Mouse (Mus musculus): Measurements from ENCODE around the gene Cdkn2aipnl.

Gene Cdkn2aipnl

GRCm38 (mm10) chr11:51949155-51949840 lies 18.2 kb upstream of the Cdkn2aipnl start:
- DNase-seq (ENCODE audit: low read depth): no peak

- DNase-seq (ENCODE audit: low read depth): no peak
These were observed 17.5 kb upstream of the Cdkn2aipnl start for GRCm38 (mm10) chr11:51949919-51950318.

GRCm38 (mm10) chr11:51951861-51952420 lies 15.5 kb upstream of the Cdkn2aipnl start:
- DNase-seq (ENCODE audit: low read depth): no peak

- no peak for DNase-seq (ENCODE audit: low read depth)
These were observed 11.3 kb upstream of the Cdkn2aipnl start for GRCm38 (mm10) chr11:51956112-51956511.

GRCm38 (mm10) chr11:51957760-51958159 lies 9.7 kb upstream of the Cdkn2aipnl start:
- no peak for DNase-seq (ENCODE audit: low read depth)

- no peak for DNase-seq (ENCODE audit: low read depth)
These were observed 8.0 kb upstream of the Cdkn2aipnl start for GRCm38 (mm10) chr11:51959511-51959910.

- no peak for DNase-seq (ENCODE audit: low read depth)
These were observed 7.4 kb upstream of the Cdkn2aipnl start for GRCm38 (mm10) chr11:51960061-51960460.

GRCm38 (mm10) chr11:51960967-51961471 lies 6.4 kb upstream of the Cdkn2aipnl start:
- DNase-seq (ENCODE audit: low read depth): no peak

- DNase-seq (ENCODE audit: low read depth): no peak
These were observed 5.7 kb upstream of the Cdkn2aipnl start for GRCm38 (mm10) chr11:51961761-51962160.

GRCm38 (mm10) chr11:51962277-51962676 lies 5.2 kb upstream of the Cdkn2aipnl start:
- DNase-seq (ENCODE audit: low read depth): no peak

GRCm38 (mm10) chr11:51966651-51967050 lies 810 bp upstream of the Cdkn2aipnl start:
- DNase-seq (ENCODE audit: low read depth): no peak

GRCm38 (mm10) chr11:51968896-51969295 lies 1.4 kb downstream of the Cdkn2aipnl start:
- DNase-seq (ENCODE audit: low read depth): no peak

GRCm38 (mm10) chr11:51969511-51969910 lies 2.0 kb downstream of the Cdkn2aipnl start:
- no peak for DNase-seq (ENCODE audit: low read depth)

GRCm38 (mm10) chr11:51971644-51972043 lies 4.2 kb downstream of the Cdkn2aipnl start:
- DNase-seq (ENCODE audit: low read depth): no peak

- no peak for DNase-seq (ENCODE audit: low read depth)
These were observed 32.3 kb downstream of the Cdkn2aipnl start for GRCm38 (mm10) chr11:51999611-52000289.

GRCm38 (mm10) chr11:52000290-52000962 lies 33.0 kb downstream of the Cdkn2aipnl start, which contains the start of gene Ube2b:
Ube2b (minus strand) TSS chr11:52000762.
- peak; percentile 92 for DNase-seq (ENCODE audit: low read depth)

- DNase-seq (ENCODE audit: low read depth): no peak
These were observed 33.9 kb downstream of the Cdkn2aipnl start for GRCm38 (mm10) chr11:52001341-52001740.

GRCm38 (mm10) chr11:52001861-52002260 lies 34.4 kb downstream of the Cdkn2aipnl start:
- DNase-seq (ENCODE audit: low read depth): no peak

GRCm38 (mm10) chr11:52002842-52003504 lies 35.5 kb downstream of the Cdkn2aipnl start:
- DNase-seq (ENCODE audit: low read depth): no peak

- DNase-seq (ENCODE audit: low read depth): no peak
These were observed 36.0 kb downstream of the Cdkn2aipnl start for GRCm38 (mm10) chr11:52003505-52003771.

- peak; percentile 92 for DNase-seq (ENCODE audit: low read depth)
These were observed 36.5 kb downstream of the Cdkn2aipnl start, which contains the start of gene Cdkl3 for GRCm38 (mm10) chr11:52003772-52004528. Cdkl3 (plus strand) TSS chr11:52004221.

Measured in c-Kit-positive CD71-negative TER-119-negative erythroid progenitor cells, embryonic 14.5 days (primary cell).